Comparison of ENCODE assay signal across 35 mouse cellular contexts in the genomic region with DNA sequence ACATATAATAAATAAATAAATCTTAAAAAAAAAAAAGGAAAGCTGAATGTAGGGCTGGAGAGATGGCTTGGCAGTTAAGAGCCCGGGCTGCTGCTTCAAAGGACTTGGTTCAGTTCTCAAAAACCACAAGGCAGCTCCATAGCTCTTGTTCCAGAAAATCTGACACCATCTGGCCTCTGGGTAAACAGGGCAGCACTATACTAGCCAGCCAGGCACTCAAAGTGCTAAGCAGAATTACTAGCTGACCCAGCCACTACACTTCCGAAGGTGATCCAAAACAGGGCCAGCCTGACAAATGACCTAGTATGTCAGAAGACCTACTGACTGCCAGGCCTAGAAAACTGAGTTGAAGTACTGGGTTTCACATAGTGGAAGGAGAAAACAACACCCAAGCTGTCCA. TPM values are rescaled to one million over a fixed set of nuclear protein-coding genes. Genes with fewer than 3 reads are reported as not detected.
DNase-seq lines count a peak whose midpoint lies in the region; ATAC-seq and TF ChIP-seq lines count a peak whose summit lies in the region.
"Had no signal": no experiment of that assay in that cellular context is flagged by ENCODE, and none has a peak within 500 bp of the region (broad histone marks: within the 10 kb centered on the region; RNA-seq: fewer than 3 reads in every experiment).

No protein-coding gene starts in this region.

- ATAC-seq in cerebellum, adult (ENCODE audit: insufficient number of reproducible peaks, low FRiP score, low TSS enrichment) = peak; percentile 49; the same call in 1 of the 2 replicates
- no peak for ATAC-seq in inflammation-experienced regulatory T-cells, adult 6 months
- ATAC-seq: forebrain, embryonic 13.5 days; hindbrain, postnatal 0 days; intestine, embryonic 16.5 days; Patski had no signal

- H3K27ac ChIP-seq in gastrocnemius, adult 2 months = peak overlapping the region; percentile 71
- H3K27ac ChIP-seq in ES-Bruce4 (ENCODE audit: insufficient read depth, low read length) = peak overlapping the region; percentile 36; the same call in 1 of the 2 replicates
- H3K27ac ChIP-seq: forebrain, embryonic 13.5 days; hindbrain, embryonic 12.5 days; hindbrain, postnatal 0 days; kidney, postnatal 0 days; limb, embryonic 10.5 days; limb, embryonic 15.5 days; liver, embryonic 13.5 days; macrophage; stomach, embryonic 15.5 days had no signal

- H3K4me1 ChIP-seq in ES-Bruce4 (ENCODE audit: control insufficient read depth, insufficient read depth, low read length) = peaks cover 4% of the 10 kb centered on the region
- H3K4me1 ChIP-seq: forebrain, embryonic 13.5 days; hindbrain, embryonic 12.5 days; limb, embryonic 10.5 days; limb, embryonic 15.5 days; stomach, embryonic 15.5 days had no signal

- H3K36me3 ChIP-seq in ES-Bruce4 (ENCODE audit: control insufficient read depth, insufficient read depth, low read length, poor library complexity, severe bottlenecking) = peaks cover 78% of the 10 kb centered on the region

- no peak overlapping the region for H3K9ac ChIP-seq in ES-Bruce4 (ENCODE audit: low read depth, poor library complexity, severe bottlenecking)
- H3K9ac ChIP-seq: forebrain, embryonic 13.5 days; hindbrain, embryonic 12.5 days; limb, embryonic 15.5 days; liver, embryonic 13.5 days; stomach, embryonic 15.5 days had no signal

- DNase-seq in cerebellum, postnatal 10 days = no peak
- peak; percentile 64 for DNase-seq in gastrocnemius, adult 2 months
- no peak for DNase-seq in gastrocnemius, postnatal 4 days (ENCODE audit: low spot score in 2 of 2)
- peak; percentile 40 to 43 for DNase-seq in cerebellum, postnatal 25 days
- no peak for DNase-seq in spleen, postnatal 4 days (ENCODE audit: low spot score in 2 of 2)
- DNase-seq: adrenal gland, postnatal 14 days; heart, adult 18-20 months; heart, postnatal 36 days; kidney, adult 8-10 months; kidney, postnatal 4 days; liver, embryonic 13.5 days; lung, adult 2 months; midbrain, embryonic 14.5 days; thymus, postnatal 14 days had no signal

- no peaks in the 10 kb centered on the region for H3K9me3 ChIP-seq in ES-Bruce4 (replicated peaks; ENCODE audit: control insufficient read depth, insufficient read depth, low read length, poor library complexity, severe bottlenecking)
- H3K9me3 ChIP-seq: forebrain, embryonic 13.5 days; G1E; hindbrain, embryonic 12.5 days; limb, embryonic 10.5 days; limb, embryonic 15.5 days; liver, embryonic 13.5 days; stomach, embryonic 15.5 days had no signal

- intact Hi-C loops in gastrocnemius, adult 2 months (cut with DNase I) = no loop called here

- no peak for TF ChIP-seq POLR2A in ES-Bruce4 (IDR thresholded peaks at IDR 0.05; ENCODE audit: insufficient read depth, low read length)

- no peak for TF ChIP-seq EP300 in ES-Bruce4 (IDR thresholded peaks at IDR 0.05; ENCODE audit: insufficient read depth, low read depth, low read length)

- H3K4me3 ChIP-seq in gastrocnemius, adult 2 months = no peak overlapping the region
- no peak overlapping the region for H3K4me3 ChIP-seq in ES-Bruce4 (ENCODE audit: low read depth, low read length)
- H3K4me3 ChIP-seq: forebrain, embryonic 13.5 days; hindbrain, embryonic 12.5 days; limb, embryonic 10.5 days; limb, embryonic 15.5 days; liver, embryonic 13.5 days; stomach, embryonic 15.5 days had no signal

- H3K27me3 ChIP-seq in ES-Bruce4 (ENCODE audit: control insufficient read depth, insufficient read depth, low read length, poor library complexity, severe bottlenecking) = no peaks in the 10 kb centered on the region
- H3K27me3 ChIP-seq: CH12.LX; forebrain, embryonic 13.5 days; hindbrain, embryonic 12.5 days; limb, embryonic 15.5 days; liver, embryonic 13.5 days; Patski; stomach, embryonic 15.5 days had no signal

- no peak for TF ChIP-seq CTCF in gastrocnemius, adult 2 months (IDR thresholded peaks at IDR 0.05)
- no peak for TF ChIP-seq CTCF in ES-Bruce4 (IDR thresholded peaks at IDR 0.05; ENCODE audit: low read depth, low read length)

RNA-seq across cellular contexts. Expression of a gene that starts 17.1 kb away (rescaled TPM):
- 10 to 100 TPM; 16.0 to 17.8 TPM for total RNA-seq in gastrocnemius, adult 2 months (2021)
- 10 to 100 TPM; 20.9 to 26.1 TPM for total RNA-seq in gastrocnemius, postnatal 4 days (2021)
- 350 and 361 TPM in 2 replicates for polyA plus RNA-seq in ES-Bruce4 (2011; ENCODE audit: insufficient read depth, insufficient read length, low read depth, missing spikeins)
- 10 to 100 TPM; 57.0 to 70.0 (median 62.5) TPM for polyA plus RNA-seq in inflammation-experienced regulatory T-cells, adult 6 months (2017; shearing (Covaris generic))

RNA-seq across cellular contexts. Expression of a gene that starts 22.2 kb away (rescaled TPM):
- total RNA-seq in gastrocnemius, adult 2 months (2021) = under 1 TPM in 1 of 2 experiments, not detected in 1; 0.14 TPM
- under 1 TPM in 1 of 2 experiments, not detected in 1; 0.22 TPM for total RNA-seq in gastrocnemius, postnatal 4 days (2021)
- polyA plus RNA-seq in ES-Bruce4 (2011; ENCODE audit: insufficient read depth, insufficient read length, low read depth, missing spikeins) = 0.90 and 1.3 TPM in 2 replicates
- 10 to 100 TPM; 60.3 to 92.4 (median 72.6) TPM for polyA plus RNA-seq in inflammation-experienced regulatory T-cells, adult 6 months (2017; shearing (Covaris generic))
- total RNA-seq: layer of hippocampus, adult 8-10 months; layer of hippocampus, postnatal 25 days; left cerebral cortex, postnatal 10 days had no signal
- polyA plus RNA-seq: C2C12; cortical plate, adult 2 months; G1E; neural tube, embryonic 14.5 days had no signal

RNA-seq across cellular contexts. Expression of a gene that starts 25.7 kb away (rescaled TPM):
- total RNA-seq in gastrocnemius, adult 2 months (2021) = 10 to 100 TPM; 14.2 to 15.9 TPM
- total RNA-seq in gastrocnemius, postnatal 4 days (2021) = 10 to 100 TPM; 36.9 to 39.4 TPM
- polyA plus RNA-seq in ES-Bruce4 (2011; ENCODE audit: insufficient read depth, insufficient read length, low read depth, missing spikeins) = 49.6 and 52.7 TPM in 2 replicates
- 10 to 100 TPM; 31.0 to 41.8 (median 32.2) TPM for polyA plus RNA-seq in inflammation-experienced regulatory T-cells, adult 6 months (2017; shearing (Covaris generic))

Comparison
In these comparisons a context has a peak if more than half of its experiments do, and no peak if none do; other contexts are left out.
1. DNase-seq: peak in gastrocnemius, adult 2 months (single experiment) and cerebellum, postnatal 25 days (2 of 2); none in cerebellum, postnatal 10 days (0 of 2), gastrocnemius, postnatal 4 days (0 of 2) and spleen, postnatal 4 days (0 of 2).